Comparison of ENCODE assay signal across 8 mouse cellular contexts in the genomic region with DNA sequence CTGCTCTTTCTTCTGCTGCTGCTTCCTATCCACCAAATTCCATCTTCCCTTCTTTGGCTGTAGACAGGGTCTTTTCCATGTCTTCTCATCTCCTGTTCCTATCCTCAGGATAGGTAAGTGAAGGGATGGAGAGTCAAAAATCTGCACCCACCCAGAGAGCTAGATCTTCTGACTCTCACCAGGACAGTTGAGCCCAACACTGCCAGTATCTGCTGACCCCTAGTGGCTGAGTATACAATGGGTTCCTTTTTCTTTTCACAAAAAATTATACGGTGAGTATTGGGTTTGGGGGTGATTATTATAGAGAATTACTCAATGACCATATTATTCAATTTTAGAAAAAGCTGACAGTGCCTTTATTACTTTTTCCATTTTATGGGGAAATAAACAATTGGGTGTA.
DNase-seq lines count a peak whose midpoint lies in the region; ATAC-seq and TF ChIP-seq lines count a peak whose summit lies in the region.

No protein-coding gene starts in this region.

- H3K9ac ChIP-seq in kidney, embryonic 14.5 days (ENCODE audit: low read depth, low read length) = no peak overlapping the region

- peak; percentile 19 for DNase-seq in kidney, adult 2 months
- DNase-seq in ES-CJ7 (ENCODE audit: low read depth, low spot score) = peak; percentile 19
- DNase-seq in cerebellum, adult 18-20 months = peak; percentile 49 to 50
- peak; percentile 3 for DNase-seq in hindlimb bud, embryonic 11.5 days (ENCODE audit: extremely low spot score, low read depth, low spot score)
- no peak for DNase-seq in thymus, postnatal 0 days (ENCODE audit: low spot score)
- DNase-seq in right cerebral cortex, postnatal 36 days (ENCODE audit: low spot score in 2 of 2) = no peak
- DNase-seq in right cerebral cortex, postnatal 10 days (ENCODE audit: low spot score in 2 of 2) = no peak

- no peaks in the 10 kb centered on the region for H3K36me3 ChIP-seq in kidney, adult 2 months (ENCODE audit: control insufficient read depth, insufficient read depth, low read length)
- H3K36me3 ChIP-seq in kidney, embryonic 14.5 days (ENCODE audit: control insufficient read depth, insufficient read depth, low read length) = no peaks in the 10 kb centered on the region

- no peak overlapping the region for H3K4me2 ChIP-seq in kidney, embryonic 14.5 days (replicated peaks; ENCODE audit: low read depth, low read length)

- H3K4me1 ChIP-seq in kidney, adult 2 months (ENCODE audit: control insufficient read depth, insufficient read depth, low read length) = no peaks in the 10 kb centered on the region
- no peaks in the 10 kb centered on the region for H3K4me1 ChIP-seq in kidney, embryonic 14.5 days (ENCODE audit: control insufficient read depth, insufficient read depth, low read length)

- no peaks in the 10 kb centered on the region; the same call in 1 of the 2 replicates for H3K27me3 ChIP-seq in kidney, adult 2 months (replicated peaks; ENCODE audit: control insufficient read depth, insufficient read depth, low read length)
- no peaks in the 10 kb centered on the region for H3K27me3 ChIP-seq in kidney, embryonic 14.5 days (ENCODE audit: control insufficient read depth, insufficient read depth, low read length)

- WGBS in kidney, adult 2 months = 20% methylated on average over 1 of the region's 1 CpGs
- 42% methylated on average over 1 of the region's 1 CpGs for WGBS in kidney, embryonic 14.5 days

- no peak overlapping the region for H3K27ac ChIP-seq in kidney, adult 2 months (ENCODE audit: insufficient read depth, low read depth, low read length)
- H3K27ac ChIP-seq in kidney, embryonic 14.5 days (ENCODE audit: low read depth, low read length) = no peak overlapping the region

- no peaks in the 10 kb centered on the region for H3K9me3 ChIP-seq in kidney, embryonic 14.5 days (ENCODE audit: control insufficient read depth, low read length)

- no peak; the same call in 1 of the 2 replicates for TF ChIP-seq CTCF in kidney, adult 2 months (conservative IDR thresholded peaks at IDR 0.05; ENCODE audit: insufficient read depth, insufficient read length, low read depth, low read length)

- TF ChIP-seq POLR2A in kidney, adult 2 months (IDR thresholded peaks at IDR 0.05; ENCODE audit: low read depth, low read length) = no peak

- H3K4me3 ChIP-seq in kidney, adult 2 months (ENCODE audit: insufficient read depth, low read depth, low read length) = no peak overlapping the region
- no peak overlapping the region for H3K4me3 ChIP-seq in kidney, embryonic 14.5 days (ENCODE audit: low read length)

- ATAC-seq in kidney, embryonic 14.5 days (ENCODE audit: low FRiP score, low TSS enrichment) = no peak; the same call in 1 of the 2 replicates

Comparison
In these comparisons a context has a peak if more than half of its experiments do, and no peak if none do; other contexts are left out.
1. DNase-seq: peak in kidney, adult 2 months (single experiment), ES-CJ7 (single experiment), cerebellum, adult 18-20 months (2 of 2) and hindlimb bud, embryonic 11.5 days (single experiment); none in thymus, postnatal 0 days (single experiment), right cerebral cortex, postnatal 36 days (0 of 2) and right cerebral cortex, postnatal 10 days (0 of 2).